Mouse (Mus musculus): ENCODE data around the gene Gm13088. TPM values are rescaled to one million over a fixed set of nuclear protein-coding genes. Genes with fewer than 3 reads are reported as not detected.
"Not testable (repeated sequence)": the region's sequence is repeated elsewhere in the genome, so short reads cannot be mapped to it uniquely, and the experiment has no call there.

Gm13088 gene
- total RNA-seq (2022), result not detected

DNA sequence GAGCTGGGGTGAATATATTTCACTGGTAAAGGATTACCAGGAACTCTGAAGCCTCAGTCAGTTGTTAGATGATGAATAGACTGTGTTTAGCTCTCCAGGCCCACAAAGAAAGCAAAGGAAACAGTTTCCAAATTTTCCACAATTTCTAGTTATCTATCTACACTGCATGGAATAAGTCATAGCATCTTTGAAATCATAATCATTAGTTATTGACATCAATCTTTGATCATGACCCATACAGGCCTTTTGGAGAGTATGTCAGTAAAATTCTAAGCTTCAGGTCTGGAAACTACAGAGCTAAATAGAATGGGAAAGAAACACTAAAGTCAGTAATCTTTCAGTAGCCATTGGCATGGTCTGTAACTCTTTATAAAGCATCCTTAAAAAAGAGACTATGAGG is at the start of gene Gm13088:
TSS of gene Gm13088 (minus strand) at position 101 of the 400 bp plus-strand sequence.
- DNase-seq (ENCODE audit: low spot score in 2 of 2), result not testable (repeated sequence)

DNA sequence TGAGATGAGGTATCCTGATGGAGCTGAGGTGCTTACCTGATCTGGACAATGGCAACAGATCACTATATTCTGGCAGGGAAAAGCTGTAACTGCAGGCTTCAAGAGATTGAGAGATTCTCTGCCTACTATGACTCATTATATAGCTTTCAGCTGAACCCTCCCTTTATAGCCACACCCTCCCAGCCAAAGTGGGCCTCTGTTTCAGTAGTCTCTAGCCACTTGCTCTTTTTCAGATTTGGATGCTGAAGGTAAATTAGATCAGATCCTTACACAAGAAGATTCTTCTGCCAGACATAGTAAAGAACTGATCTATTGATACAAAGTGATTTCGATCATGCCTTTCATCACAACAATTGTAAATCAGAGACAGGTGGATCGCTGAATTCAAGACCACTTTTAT is 45.6 kb upstream of the Gm13088 start, which contains the start of gene Gm13089:
TSS of gene Gm13089 (minus strand) at position 101 of the 400 bp plus-strand sequence.
- no peak for DNase-seq (ENCODE audit: low spot score in 2 of 2)

DNA sequence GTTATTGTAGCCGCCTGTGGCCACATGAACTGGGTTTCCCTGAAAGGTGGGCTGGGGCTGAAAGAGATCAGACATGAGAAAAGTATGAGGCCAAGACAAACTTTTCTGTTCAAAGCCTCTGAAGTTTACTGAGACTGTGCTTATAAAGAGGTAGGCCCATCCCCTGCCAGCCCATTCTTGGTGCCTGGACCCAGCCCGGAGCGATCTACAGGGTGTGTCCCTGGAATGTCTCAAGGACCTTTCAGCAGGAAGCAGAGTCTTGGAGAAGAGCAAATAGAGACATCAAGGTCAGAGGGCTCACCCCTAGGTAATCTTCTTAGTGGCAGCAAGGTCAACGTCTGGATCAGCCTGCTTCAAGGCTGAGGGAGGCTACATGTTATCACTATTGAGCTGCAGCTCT is 38.9 kb downstream of the Gm13088 start:
- not testable (repeated sequence) for DNase-seq (ENCODE audit: low spot score in 2 of 2)

DNA sequence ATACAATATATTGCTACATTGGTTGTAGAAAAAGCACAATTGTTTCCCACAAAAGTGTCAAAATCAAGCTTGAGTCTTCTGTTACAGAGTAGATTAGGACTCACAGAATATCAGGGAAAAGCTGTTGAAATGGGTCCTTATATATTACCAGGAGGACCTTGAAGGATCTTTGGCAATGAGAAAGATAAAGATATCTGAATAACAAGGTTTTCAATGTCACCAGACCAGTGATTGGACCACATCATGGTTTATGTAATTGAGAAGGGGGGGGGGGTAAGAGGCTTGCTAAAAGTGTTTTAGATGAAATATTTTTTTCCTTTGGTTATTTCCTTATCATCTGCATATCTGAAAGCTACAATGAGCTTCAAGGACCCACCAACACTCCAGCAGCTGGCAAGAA is 42.3 kb downstream of the Gm13088 start, which contains the start of gene Gm13083:
TSS of gene Gm13083 (plus strand) at position 301 of the 400 bp plus-strand sequence.
- DNase-seq (ENCODE audit: low spot score in 2 of 2), result not testable (repeated sequence)

DNA sequence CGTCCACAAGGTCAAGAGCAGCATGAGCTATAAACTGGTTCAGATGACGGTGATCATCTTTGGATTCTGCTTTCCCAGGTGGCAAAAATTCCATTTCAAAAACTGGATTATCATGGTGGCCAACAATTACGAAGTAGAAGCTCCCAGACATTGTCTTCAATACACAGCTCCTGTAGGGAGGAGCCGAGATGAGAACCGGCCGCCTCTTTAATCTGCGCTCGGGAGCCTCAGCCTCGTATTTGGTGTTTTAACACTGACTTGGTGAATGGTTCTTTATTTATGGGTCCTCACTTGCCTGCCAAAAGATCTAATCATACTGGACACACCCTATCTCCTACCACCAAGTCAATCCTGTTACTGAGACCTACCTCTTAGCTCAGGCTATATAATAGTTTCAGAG is 45.1 kb downstream of the Gm13088 start:
- not testable (repeated sequence) for DNase-seq (ENCODE audit: low spot score in 2 of 2)

Other genes starting within 250 kb of the Gm13088 start
- gene Pramef8, start 244.8 kb downstream of the Gm13088 start, total RNA-seq (2022), result 10 to 100 TPM in 3 of 4 experiments, 1 to 10 TPM in 1; 9.3 to 16.9 (median 12.8) TPM
- gene Oog4, start 206.9 kb downstream of the Gm13088 start, total RNA-seq (2022), result not detected
- not detected for gene Gm13043, start 145.9 kb downstream of the Gm13088 start, total RNA-seq (2022)
- gene Gm13040, start 121.3 kb downstream of the Gm13088 start, total RNA-seq (2022), result not detected
- not detected for gene BC080695, start 105.5 kb downstream of the Gm13088 start, total RNA-seq (2022)
- not detected for gene Gm13057, start 105.5 kb downstream of the Gm13088 start, total RNA-seq (2022)
- not detected for gene Gm13083, start 42.2 kb downstream of the Gm13088 start, total RNA-seq (2022)
- not detected for gene Gm13089, start 45.5 kb upstream of the Gm13088 start, total RNA-seq (2022)
- gene Gm13078, start 62.2 kb upstream of the Gm13088 start, total RNA-seq (2022), result not detected
- gene Gm13023, start 132.1 kb upstream of the Gm13088 start, total RNA-seq (2022), result not detected
- not detected for gene Gm13084, start 158.8 kb upstream of the Gm13088 start, total RNA-seq (2022)
- gene Gm13103, start 189.3 kb upstream of the Gm13088 start, total RNA-seq (2022), result not detected
- not detected for gene Pramef6, start 243.1 kb upstream of the Gm13088 start, total RNA-seq (2022)